Mouse (Mus musculus): ENCODE data around the gene Nynrin.

Gene Nynrin

GRCm38 (mm10) chr14:55840853-55841366 lies 12.9 kb upstream of the Nynrin start:
- no peak for DNase-seq (ENCODE audit: low spot score in 2 of 2)

- DNase-seq (ENCODE audit: low spot score in 2 of 2): no peak
Measured at GRCm38 (mm10) chr14:55842794-55843193, 11.0 kb upstream of the Nynrin start.

GRCm38 (mm10) chr14:55845506-55846294 lies 8.1 kb upstream of the Nynrin start:
- no peak for DNase-seq (ENCODE audit: low spot score in 2 of 2)

- DNase-seq (ENCODE audit: low spot score in 2 of 2): no peak
Measured at GRCm38 (mm10) chr14:55850885-55851284, 2.9 kb upstream of the Nynrin start.

- no peak for DNase-seq (ENCODE audit: low spot score in 2 of 2)
Measured at GRCm38 (mm10) chr14:55852646-55853551, 911 bp upstream of the Nynrin start.

- DNase-seq (ENCODE audit: low spot score in 2 of 2): peak in 1 of 2 experiments; percentile 11
Measured at GRCm38 (mm10) chr14:55854406-55855100, 743 bp downstream of the Nynrin start.

GRCm38 (mm10) chr14:55855101-55855561 lies 1.3 kb downstream of the Nynrin start:
- no peak for DNase-seq (ENCODE audit: low spot score in 2 of 2)

GRCm38 (mm10) chr14:55857588-55857987 lies 3.8 kb downstream of the Nynrin start:
- no peak for DNase-seq (ENCODE audit: low spot score in 2 of 2)

- DNase-seq (ENCODE audit: low spot score in 2 of 2): no peak
Measured at GRCm38 (mm10) chr14:55862186-55862585, 8.4 kb downstream of the Nynrin start.

- no peak for DNase-seq (ENCODE audit: low spot score in 2 of 2)
Measured at GRCm38 (mm10) chr14:55862970-55863369, 9.2 kb downstream of the Nynrin start.

- peak; percentile 60 to 67 for DNase-seq (ENCODE audit: low spot score in 2 of 2)
Measured at GRCm38 (mm10) chr14:55863773-55864172, 10.0 kb downstream of the Nynrin start.

GRCm38 (mm10) chr14:55866962-55867361 lies 13.2 kb downstream of the Nynrin start:
- DNase-seq (ENCODE audit: low spot score in 2 of 2): peak; percentile 65 to 77

GRCm38 (mm10) chr14:55868230-55869026 lies 14.6 kb downstream of the Nynrin start:
- no peak for DNase-seq (ENCODE audit: low spot score in 2 of 2)

- DNase-seq (ENCODE audit: low spot score in 2 of 2): no peak
Measured at GRCm38 (mm10) chr14:55869538-55869937, 15.7 kb downstream of the Nynrin start.

- DNase-seq (ENCODE audit: low spot score in 2 of 2): no peak
Measured at GRCm38 (mm10) chr14:55872039-55872438, 18.2 kb downstream of the Nynrin start.

GRCm38 (mm10) chr14:55872551-55872950 lies 18.7 kb downstream of the Nynrin start:
- no peak for DNase-seq (ENCODE audit: low spot score in 2 of 2)

- DNase-seq (ENCODE audit: low spot score in 2 of 2): no peak
Measured at GRCm38 (mm10) chr14:55873242-55873713, 19.5 kb downstream of the Nynrin start.

- DNase-seq (ENCODE audit: low spot score in 2 of 2): peak; percentile 75 to 78
Measured at GRCm38 (mm10) chr14:55873714-55874683, 20.2 kb downstream of the Nynrin start.

Data from right cerebral cortex, adult 2 months (tissue).